Mouse (Mus musculus) layer of hippocampus, postnatal 36 days (tissue): ENCODE data around the gene Mob3a. TPM values are rescaled to one million over a fixed set of nuclear protein-coding genes. Genes with fewer than 3 reads are reported as not detected.
A peak's percentile ranks its signal among the peaks of the same experiment; 100 is the strongest.

Source experiments
- DNase-seq, 2 experiments: peaks; one replicate each; pipeline ENCODE4 v3.0.0; 2022
- total RNA-seq, 2 experiments: library from RNA; stranded (reverse); gene quantifications; 2 replicates each; pipeline ENCODE4 v1.2.3; 2021

The Mob3a gene
- total RNA-seq, 2 experiments from 2014 or later, result 16.0 to 16.1 TPM

GRCm38 (mm10) chr10:80700038-80700504 lies 1.7 kb downstream of the Mob3a start:
- no peak for DNase-seq

DNA sequence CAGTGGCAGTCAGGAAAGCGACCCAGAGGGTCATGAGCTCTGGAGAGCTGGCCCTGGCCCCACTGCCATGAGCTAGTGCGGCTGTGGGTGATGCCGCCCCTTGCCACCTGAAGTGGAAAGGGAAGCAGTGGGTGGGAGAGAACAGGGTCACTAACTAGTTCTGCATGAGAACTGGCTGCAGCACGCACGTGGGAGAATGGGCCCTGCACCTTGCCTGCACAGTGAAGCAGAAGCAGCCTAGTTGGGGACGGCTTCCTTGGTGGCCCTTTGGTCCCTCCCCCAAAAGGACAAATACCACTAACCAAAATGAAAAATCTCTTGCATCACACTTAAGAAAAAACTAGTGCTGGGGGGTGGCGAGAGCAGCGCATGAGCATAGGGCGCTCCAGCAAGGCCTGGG lies 3.2 kb downstream of the Mob3a start:
- no peak for DNase-seq

- DNase-seq, result no peak
These were observed 4.0 kb downstream of the Mob3a start for GRCm38 (mm10) chr10:80697812-80698211.

DNA sequence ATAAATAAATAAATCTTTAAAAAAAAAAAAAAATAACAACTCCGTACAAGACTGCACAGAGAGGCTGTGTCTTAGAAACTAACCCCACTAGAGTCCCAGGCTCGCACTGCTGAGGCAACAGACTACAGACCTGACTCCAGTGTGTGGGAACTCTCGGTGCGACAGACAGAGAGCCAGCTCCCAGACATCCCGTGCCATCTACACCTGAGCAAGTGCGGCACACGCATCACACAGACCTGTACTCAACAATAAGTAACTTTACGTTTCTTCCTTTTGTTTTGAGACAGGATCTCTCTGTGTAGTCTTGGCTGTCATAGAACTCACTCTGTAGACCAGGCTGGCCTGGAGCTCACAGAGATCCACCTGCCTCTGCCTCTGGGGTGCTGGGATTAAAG lies 4.4 kb downstream of the Mob3a start:
- DNase-seq, result no peak

DNA sequence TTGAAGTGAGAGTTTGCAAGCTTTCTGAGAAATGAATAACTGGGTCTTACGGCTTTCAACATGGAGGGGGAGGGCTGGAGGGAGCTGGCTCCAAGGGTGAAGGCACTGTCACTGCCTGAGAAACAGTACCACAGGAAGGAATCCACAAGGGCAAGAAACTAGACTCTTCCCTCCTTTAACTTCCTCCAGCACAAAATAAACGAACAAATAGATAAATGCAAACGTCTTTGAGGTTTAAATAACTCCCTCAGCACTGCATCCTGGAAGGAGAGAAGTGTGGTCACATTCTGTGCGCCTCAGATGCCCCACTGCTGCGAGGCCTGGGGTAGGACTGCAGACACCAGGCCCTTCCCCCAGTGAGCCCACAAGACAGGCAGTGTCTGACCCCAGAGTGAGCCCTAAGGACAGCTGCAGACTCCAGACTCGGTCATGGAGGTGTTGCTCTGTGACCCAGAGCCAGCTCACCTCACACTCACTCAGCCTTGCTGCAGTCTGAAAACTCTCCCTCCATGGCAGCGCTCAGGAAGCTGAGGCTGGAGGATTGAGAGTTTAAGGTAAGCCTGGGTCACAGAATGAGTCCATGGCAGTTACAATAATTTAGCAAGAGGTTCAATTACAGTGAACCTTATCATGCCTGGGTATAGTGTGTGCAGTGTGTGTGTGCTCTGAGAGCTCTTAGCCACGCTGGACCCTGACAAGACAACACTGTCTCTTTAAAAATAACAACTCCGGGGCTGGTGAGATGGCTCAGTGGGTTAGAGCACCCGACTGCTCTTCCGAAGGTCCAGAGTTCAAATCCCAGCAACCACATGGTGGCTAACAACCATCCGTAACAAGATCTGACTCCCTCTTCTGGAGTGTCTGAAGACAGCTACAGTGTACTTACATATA lies 5.0 kb downstream of the Mob3a start:
- DNase-seq, result no peak

DNA sequence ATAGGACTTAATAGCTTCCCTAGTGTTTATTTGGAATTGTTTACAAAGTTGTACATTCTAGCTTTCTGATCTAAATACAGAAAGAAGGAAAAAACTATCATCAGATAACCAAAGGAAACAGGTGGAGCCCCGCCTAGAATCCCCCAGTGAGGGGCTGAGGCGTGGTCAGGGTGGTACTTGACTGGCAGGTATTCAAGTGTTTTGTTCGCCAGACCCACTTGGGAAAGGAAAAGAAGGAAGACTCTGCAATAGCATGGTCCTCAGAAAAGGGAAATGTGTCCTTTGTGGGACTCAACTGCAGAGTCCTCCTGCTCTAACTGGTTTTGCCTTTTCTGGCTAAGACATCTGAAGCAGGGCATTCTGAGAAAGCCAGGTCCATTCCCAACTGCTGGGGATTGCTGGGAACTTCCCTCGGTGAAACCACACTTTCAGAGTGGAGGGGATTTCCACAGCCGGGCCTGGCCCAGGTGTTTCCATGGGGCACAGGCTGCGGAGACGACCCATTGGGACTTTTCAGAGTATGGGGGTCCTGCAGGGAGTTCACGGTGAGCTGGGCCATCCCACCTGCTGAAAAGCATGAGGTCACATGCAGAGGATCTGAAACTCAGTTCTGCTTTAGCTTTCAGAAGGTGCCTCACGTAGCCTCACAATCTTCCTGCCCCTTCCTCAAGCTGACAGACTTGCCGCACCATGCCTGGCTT lies 5.8 kb downstream of the Mob3a start:
- no peak for DNase-seq

DNA sequence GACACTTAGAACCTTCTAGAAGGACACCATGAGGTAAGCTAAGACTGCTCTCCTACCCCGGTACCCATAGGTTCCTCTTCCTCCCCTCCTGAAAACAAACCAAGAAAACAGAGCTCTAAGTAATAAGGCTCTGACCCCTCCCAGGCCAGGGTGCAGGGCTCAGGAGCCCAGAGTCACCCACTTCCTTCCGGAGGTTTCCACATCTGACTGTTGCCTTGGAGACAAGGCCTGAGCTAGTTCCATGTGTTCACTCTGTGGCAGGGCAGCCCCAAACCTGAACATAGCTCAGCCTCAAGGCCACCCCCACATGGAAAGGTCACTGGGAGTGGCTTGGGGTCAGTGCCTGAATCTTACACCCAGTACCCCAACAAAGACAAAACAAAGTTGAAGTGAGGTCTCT lies 6.6 kb downstream of the Mob3a start:
- DNase-seq, result no peak

DNA sequence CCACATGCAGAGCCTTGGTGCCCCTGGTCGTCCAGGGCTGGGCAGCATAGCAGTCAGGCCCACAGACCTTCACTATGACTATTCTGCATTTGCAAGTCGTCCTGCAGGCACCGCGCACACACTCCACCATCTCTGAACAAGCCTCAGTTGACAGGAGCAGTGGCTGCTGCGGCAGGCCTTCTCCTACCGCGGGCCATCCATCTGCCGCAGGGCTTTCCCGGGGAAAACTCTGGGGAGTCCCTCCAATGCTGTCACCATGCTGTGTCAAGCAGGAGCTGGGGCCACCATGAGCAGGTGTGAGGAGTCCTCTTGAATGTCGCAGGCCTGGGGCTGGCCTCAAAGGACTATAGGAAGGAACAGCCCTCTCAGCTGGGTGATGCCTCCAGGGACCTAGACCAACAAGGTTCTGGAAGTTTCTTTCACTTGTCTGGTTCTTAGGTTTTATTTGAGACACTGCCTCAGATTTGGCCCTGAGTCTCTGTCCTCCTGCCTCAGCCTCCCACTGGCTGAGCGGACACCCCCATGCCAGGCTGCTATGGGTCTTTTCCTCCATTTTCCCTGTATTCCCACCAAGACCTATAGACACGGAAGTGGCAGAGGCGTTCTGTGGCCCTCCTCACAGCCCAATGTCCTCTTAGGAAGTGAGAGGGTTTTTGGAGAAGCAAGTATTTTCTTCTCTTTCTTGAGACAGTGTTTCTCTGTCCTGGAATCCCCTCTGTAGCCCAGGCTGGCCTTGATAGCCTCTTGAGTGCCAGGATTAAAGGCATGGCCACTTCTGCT lies 7.4 kb downstream of the Mob3a start:
- DNase-seq, result no peak

DNA sequence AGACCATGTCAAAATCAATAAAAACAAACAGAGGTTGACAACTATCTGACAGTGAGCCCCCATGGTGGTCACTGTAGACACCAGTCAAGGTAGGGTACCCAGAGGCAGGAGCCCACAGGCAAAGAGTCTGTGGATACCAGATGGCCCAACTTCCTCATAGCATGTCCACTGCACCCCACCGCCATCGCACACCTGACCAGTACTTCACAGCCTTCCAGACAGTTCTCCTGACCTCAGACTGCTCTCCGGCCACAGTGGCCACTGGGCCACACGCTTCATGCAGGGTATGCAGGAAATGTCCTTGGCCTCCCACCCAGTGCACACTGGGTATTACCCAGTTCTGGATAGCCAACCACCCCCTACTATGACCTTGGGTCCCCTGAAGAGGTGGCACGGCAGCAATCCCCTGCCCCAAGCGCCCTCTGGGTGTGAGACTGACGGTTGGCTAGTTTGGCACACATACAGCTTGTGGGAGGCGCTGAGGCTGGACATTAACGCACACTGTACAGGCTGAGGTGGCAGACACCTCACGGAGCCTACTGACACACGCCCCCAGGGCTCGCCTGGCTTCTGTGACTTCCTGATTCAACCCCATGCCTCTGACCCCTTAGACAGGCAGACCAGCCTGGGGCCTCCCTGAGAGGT lies 8.3 kb downstream of the Mob3a start:
- no peak for DNase-seq

DNA sequence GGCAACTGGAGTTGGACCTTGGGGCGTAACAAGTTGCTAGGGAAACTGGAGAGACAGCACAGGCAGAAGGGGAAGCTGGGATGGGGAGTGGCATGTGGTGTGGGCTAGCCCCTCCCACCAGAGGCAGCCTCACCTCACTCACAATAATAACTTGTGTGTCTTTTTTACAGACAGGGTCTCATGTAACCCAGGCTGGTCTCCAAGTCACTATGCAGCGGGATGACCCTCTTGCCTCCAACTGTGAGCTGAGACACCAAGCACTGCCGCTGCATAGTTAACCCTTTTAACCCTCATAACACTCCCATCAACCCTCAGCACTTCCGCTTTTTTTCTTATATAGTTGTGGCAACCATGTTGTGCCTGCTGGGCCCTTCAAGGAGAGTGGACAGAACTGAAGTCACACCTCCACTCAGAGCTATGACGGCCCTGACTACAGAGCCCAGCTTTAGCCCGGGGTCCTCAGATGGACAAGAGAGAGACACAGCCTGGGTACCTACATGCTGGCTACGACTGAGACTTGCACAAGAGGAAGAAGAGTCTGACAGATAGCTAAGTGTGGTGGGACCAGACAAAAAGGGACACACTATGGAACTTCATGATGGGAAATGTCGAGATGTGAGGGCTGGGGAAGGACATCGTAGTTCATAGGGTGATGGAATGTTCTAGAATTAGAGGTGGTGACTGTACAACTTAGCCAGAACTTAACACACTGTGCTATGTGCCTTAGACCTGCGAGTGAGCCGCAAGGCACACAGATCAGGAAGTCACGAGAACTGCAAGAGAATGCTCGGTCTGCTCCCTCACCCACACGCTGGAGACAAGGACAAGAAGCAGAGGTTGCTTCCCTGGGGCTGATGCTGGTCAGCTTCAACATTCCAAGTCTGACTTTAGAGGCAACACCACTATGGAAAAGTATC lies 9.3 kb downstream of the Mob3a start:
- no peak for DNase-seq

- DNase-seq, result peak in 1 of 2 experiments; percentile 50
These were observed 13.9 kb downstream of the Mob3a start for GRCm38 (mm10) chr10:80687850-80688249.

DNA sequence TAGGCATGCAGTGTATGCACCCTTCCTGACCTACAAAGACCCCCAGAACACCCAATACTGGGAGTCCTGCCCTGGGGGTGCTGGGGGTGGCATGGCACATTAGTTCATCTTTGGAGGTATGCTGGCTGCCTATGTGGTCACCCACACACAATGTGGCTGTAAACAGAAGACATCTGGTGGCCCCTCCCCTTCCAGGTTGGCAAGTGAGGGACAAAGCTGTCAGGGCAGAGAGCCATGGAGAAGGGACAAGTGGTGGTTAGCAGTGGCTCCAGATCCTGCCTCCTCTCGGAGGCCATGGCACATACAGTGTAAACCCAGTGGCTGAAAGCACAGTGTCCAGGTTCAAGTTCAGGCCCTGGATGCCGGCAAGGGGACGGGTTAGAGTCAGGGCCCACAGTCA lies 15.2 kb downstream of the Mob3a start:
- DNase-seq, result no peak

GRCm38 (mm10) chr10:80684984-80685383 lies 16.8 kb downstream of the Mob3a start:
- DNase-seq, result no peak

DNA sequence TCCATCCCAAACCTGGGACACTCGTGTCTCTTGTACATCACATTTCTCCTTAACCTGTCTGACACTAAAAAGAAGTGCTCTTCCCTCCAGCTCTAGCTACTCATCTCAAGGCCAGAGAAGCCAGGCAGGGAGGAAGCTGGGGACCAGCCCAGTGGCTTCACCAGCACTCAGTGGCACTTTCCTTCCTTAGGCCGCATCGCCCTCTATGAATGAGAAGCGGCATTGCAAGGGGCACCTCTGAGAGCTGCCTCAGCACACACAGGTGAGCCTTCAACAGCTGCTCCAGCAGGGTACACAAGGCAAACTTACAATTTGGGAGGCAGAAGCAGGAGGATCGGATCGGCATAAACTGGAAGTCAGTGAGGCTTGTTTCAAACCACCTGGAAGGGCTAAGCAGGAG lies 17.6 kb downstream of the Mob3a start:
- DNase-seq, result no peak

DNA sequence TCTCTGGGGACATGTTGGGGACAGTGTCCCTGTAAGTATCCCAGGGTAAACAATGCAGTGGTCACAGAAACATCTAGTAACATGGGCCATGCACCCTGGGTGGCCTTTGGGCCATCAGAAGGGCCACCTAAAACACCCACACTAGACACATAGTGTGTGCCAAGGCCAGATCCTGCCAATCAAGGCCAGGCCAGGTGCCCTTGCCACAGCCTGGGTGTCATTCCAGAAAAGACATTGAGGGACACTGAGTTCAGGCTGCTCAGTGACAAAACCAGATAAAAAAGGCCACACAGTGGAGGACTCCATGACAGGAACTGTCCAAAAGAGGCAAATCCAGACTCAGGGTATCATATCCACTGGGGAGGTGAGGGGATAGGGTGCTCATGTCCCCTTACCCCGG lies 18.1 kb downstream of the Mob3a start:
- no peak for DNase-seq

- no peak for DNase-seq
These were observed 19.8 kb downstream of the Mob3a start for GRCm38 (mm10) chr10:80682003-80682402.

- DNase-seq, result no peak
These were observed 21.5 kb downstream of the Mob3a start for GRCm38 (mm10) chr10:80680260-80680696.

DNA sequence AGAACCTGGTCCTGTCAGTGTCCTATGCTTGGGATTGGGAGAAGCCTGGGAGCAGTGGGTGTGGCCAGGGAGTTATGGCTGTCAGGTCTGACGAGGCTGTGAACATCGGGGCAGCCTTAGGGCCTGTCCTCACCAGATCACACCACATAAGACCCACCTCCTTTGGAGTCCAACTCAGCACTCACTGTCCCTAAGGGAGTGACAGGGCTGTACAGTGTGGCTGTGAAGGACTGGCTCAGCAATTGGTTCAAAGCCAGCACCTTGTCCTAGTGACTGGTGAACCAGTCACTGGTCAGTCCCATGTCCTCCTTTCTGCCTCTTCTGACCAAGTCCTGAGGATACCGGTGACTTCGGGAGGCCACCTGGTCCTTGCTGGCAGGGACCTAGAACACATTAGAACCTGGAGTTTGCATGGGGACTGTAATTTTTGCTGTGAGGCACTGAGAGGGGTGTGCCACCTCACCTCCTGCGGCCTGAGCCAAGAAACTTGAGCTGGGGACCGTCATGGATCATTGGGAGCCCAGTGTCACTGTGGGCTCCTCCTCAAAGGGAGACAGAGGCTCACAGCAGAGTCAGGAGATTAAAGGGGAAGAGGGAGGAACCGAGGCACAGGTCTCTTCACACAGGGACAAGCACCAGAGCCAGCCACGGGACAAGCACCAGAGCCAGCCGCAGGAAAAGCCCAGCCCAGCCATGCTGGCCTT lies 22.1 kb downstream of the Mob3a start:
- DNase-seq, result no peak

DNA sequence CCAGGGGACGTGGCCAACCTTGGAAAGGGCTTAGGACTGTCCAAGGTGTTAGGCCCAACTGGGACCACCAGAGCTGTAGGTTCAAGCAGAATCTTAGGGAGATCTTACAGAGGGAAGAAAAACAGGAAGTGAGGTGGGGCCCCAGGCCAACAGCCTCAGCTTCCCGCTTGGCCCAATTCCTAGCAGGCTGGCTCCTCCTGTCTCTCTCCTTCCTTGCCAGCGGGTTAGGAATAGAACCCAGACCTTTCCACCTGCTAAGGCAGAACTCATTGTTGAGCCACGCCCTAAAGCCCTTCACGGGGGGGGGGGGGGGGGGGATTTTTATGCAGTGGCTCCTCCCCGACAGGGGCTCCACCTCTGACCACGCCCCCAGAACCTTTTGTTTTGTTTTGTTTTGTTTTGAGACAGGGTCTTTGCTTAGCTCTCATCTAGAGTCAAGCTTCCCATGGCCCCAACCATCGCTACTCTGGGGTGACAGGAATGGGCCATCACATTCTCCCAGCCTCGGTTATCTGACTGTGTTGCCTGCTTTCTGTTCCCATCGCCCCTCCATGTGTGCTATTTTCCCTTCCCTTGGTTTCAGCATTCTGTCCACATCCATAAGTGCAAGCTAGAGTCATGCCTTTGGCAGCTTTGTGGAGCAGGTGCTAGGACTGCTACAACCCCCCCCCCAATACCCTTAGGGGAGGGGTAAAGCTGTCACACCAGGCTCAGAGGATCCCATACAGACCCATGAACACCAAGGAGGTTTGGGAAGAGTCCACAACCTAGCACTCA lies 23.0 kb downstream of the Mob3a start:
- no peak for DNase-seq

GRCm38 (mm10) chr10:80677942-80678436 lies 23.8 kb downstream of the Mob3a start, which contains the start of gene Mknk2:
Mknk2 (minus strand) TSS chr10:80678112.
- DNase-seq, result peak; percentile 81 to 83
